Mouse (Mus musculus): Measurements from ENCODE around the gene Snrpd2.

The Snrpd2 gene

DNA sequence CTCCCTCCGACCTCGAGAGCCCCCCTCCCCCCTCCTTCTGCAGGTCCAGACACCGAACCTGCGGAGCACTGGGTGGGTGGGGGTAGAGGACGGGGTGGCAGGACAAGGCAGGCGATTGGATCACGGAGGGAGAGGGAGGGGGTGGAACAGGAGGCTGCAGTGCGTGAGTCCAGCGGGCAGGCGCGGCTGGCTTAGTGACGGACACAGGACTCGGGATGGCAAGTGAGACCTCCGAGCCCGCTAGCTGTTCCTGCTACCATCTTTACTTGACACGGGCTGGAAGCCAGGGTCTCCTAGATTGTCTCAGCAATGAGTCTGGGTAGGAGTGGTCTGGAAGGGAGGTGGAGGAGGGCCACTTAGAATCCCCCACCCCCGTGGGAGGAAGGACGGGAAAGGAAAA lies 28.5 kb downstream of the Snrpd2 start:
- no peak for DNase-seq (ENCODE audit: low spot score in 2 of 2)

DNA sequence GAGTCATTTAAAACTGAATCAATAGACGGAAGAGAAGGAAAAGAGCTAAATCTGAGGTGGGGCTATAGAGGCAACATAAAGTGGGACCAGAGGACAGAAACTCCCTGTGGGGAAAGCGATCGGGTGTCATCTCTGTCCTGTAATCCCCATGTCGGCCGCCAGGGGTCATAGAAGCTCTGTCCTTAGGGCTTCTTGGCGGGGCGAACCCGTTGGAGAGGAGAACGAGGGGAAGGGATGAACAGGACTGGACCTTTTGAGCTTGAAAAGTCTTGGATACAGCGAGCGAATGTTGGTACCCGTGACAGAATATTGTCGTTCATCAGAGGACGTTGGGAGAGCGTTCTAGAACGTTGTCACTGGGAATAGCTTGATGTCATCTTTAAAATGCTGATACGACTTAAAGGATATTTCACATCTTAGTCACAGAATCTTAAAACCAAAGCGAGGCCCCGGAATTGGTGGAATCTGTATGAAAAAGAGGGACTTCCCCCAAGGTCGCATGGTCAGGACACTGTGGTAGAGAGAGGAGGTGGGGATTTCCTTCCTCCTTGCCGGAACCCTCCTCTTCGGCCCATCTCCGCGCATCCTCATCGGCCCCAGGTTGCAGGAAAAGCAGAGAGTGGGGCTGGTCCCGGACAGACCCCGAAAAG lies 29.0 kb downstream of the Snrpd2 start:
- peak; percentile 61 to 81 for DNase-seq (ENCODE audit: low spot score in 2 of 2)

DNA sequence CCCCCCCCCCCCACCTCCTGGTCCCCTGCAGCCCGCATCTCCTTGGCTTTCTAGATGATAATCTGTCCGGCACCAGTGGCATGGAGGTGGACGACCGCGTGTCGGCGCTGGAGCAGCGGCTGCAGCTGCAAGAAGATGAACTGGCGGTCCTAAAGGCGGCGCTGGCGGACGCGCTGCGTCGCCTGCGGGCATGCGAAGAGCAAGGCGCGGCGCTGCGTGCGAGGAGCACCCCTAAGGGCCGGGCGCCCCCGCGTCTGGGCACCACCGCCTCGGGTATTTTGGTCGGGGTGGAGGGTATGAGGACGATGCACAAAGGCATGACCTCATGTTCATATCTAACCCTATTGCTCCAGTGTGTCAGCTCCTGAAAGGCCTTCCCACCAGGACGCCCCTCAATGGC lies 29.7 kb downstream of the Snrpd2 start:
- DNase-seq (ENCODE audit: low spot score in 2 of 2) = peak in 1 of 2 experiments; percentile 72

DNA sequence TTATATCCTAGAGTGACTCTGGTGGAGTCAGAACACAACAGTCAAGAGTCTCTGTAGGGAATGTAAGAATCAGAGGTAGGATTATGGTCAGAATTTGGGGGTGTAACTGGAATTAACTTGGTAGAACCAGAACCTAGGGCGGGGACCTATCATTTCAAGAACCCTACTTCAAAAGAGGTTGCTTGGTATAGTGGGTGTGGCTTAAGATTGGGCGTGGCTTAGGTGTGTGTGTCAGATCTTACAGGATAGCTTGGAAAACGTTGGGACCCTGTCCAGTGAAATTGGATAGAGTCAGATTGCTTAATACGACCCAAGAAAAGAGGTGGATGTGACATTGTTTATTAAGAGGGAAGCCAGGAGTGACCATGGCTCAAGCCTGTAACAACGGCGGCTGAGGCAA lies 30.4 kb downstream of the Snrpd2 start:
- DNase-seq (ENCODE audit: low spot score in 2 of 2) = no peak

DNA sequence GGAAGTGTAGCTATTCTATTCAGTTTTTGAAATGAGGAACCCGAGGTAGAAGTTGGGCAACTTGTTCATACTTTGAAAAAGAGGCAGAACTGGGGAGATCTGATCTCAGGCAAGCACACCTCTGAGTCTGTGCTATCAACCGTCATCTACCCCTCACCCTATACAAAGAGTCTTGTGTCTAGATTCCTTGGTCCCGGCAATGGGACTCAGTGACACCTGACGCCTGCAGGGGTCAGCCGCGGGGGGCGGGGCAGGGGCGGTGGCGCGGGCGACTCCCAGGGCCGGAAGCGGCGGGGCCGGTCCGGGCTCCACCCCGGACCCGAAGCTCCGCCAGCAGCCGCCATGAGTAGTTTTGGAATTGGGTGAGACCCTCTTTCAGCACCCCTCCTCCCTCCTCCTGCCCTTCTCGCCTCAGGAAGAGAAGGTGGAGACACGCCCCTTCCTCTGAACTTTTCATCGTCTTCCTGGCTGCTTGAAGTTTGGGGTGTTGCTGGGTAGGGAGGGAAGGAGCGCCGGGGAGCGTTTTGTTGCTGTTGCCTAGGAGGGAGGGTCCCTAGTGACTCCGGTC lies 31.4 kb downstream of the Snrpd2 start:
- DNase-seq (ENCODE audit: low spot score in 2 of 2) = no peak

DNA sequence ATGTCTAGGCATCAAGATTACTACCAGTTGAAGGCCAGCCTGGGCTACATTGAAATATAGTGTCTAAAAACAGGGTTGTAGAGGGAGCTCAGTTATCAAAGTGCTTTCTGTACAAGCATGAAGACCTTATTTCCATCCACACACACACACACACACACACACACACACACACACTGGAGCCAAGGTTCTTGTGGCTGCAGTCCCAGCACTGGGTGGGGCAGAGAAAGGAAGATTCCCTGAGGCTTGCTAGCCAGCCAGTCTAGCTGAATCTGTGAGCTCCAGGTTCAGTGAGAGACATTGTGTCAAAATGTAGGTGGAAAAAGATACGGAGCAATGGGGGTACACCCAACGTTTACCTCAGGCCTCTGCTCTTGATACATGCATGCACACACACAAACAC lies 34.7 kb downstream of the Snrpd2 start:
- DNase-seq (ENCODE audit: low spot score in 2 of 2) = no peak

DNA sequence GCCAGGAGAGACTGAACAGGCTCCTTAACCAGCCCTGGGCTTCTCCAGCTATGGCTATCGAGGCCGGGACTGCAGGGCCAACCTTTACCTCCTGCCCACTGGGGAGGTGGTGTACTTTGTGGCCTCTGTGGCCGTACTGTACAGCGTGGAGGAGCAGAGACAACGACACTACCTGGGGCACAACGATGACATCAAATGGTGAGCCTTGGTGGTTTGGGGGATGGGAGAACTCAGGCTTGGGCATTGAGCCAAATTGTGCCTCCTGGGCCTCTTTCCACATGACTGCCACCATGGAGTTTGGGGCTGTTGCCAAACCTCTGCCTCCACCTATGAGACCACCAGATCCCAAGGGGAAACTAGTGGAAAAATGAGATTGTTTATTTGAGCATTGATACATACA lies 35.2 kb downstream of the Snrpd2 start:
- DNase-seq (ENCODE audit: low spot score in 2 of 2) = no peak

DNA sequence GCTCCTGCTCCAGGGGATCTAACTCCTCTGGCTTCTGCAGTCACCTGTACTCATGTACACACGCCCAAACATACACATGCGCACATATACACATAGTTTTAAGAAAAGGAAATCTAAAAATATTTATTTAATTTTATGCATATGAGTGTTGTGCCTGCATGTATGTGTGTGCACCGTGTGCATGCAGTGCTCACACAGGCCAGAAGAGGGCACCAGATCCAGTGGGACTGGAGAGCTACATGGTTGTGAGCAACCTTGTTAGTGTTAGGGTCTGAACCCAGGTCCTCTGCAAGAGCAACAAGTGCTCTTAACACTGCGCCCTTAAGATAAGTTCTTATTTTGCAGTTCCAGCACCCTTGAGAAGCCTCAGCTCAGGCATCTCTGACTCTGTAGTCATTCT lies 45.2 kb downstream of the Snrpd2 start:
- DNase-seq (ENCODE audit: low spot score in 2 of 2) = no peak

DNA sequence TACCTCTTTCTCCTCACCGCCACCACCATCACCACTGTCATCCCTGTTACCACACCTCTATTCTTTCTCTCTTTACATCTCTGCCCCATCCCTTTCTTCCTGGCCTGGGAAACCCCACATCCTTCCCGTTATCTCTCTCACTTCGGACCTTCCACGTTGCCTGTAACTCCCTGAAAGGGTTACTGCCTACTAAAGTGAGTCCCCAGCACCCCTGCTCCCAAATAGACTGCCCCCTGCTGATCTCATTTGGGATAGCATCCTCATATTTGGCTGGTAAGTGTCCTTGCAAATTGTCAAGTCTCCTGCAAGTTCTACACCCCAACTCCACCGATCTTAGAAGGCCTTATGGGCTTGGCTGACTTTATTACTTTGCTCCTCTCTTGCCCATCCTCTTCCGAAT lies 47.2 kb downstream of the Snrpd2 start:
- DNase-seq (ENCODE audit: low spot score in 2 of 2) = no peak

DNA sequence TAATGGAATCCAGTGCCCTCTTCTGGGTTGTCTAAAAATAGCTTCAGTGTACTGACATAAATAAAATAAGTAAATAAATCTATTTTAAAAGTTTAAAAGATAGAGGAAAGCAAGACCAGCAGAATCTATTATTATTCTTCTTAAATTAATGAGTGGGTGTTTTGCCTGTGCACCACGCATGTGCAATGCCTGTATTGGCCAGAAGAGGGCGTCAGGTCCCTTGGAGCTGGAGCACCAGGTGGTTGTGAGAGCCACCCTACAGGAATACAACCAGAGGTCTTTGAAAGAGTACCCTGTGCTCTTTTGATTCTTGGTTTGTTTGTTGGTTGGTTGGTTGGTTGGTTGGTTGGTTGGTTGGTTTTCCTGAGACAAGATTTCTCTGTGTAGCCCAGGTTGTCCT lies 48.5 kb downstream of the Snrpd2 start:
- DNase-seq (ENCODE audit: low spot score in 2 of 2) = no peak

DNA sequence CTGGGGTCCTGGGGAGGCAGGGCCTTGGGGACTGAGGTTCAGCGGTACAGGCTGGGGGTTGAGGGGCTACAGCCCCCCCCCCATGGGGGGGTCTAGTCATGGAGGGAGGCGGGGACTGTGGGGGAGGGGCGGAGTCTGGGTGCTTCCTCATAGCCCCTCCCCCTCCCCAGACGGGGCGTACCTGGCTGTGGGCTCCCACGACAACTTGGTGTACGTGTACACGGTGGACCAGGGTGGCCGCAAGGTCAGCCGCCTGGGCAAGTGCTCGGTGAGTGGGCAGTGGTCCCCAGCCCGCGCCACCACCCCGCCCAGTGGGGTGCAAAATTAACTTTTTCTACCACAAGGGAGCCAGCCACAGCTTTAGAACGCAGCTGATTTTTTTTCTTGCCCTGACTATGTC lies 52.1 kb downstream of the Snrpd2 start:
- no peak for DNase-seq (ENCODE audit: low spot score in 2 of 2)

DNA sequence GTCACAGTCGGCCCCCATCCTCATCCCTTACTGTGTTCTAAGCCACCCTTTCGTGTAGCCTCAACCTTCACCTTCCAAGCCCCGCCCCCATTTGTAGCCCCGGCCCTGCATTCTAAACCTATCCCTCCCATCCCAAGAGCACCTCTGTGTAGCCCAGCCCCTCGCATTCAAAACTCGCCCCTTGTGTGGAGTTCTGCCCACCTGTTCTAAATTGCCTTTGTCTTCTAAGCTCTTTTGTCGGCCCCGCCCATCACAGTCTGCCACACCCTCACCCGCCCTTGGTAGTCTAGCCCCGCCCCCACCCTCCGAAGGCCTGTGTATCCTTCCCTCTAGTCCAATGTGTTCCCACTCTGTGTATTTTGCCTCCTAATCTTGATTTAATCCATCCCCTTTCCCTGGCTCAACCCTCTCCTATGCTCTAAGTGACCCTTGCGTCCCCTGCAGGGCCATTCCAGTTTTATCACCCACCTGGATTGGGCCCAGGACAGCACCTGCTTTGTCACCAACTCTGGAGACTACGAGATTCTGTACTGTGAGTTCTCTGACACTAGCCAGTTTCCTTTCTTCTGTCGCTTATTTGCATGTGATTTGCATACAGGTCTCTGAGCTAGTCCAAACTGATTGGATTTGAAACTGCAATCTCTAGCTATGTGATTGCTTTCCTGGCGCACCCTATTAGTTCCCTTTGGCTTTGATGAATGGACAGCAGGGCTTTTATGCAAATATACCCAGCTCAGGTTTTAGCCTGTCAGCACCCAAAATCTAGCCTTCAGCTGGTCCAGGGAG lies 52.7 kb downstream of the Snrpd2 start:
- DNase-seq (ENCODE audit: low spot score in 2 of 2) = no peak
